Mouse (Mus musculus) layer of hippocampus, adult 2 months (tissue): ENCODE measurements around the gene Srrm3. TPM values are rescaled to one million over a fixed set of nuclear protein-coding genes. Genes with fewer than 3 reads are reported as not detected.

Source experiments
- DNase-seq, 2 experiments: peaks; one replicate each; pipeline ENCODE4 v3.0.0; 2022; ENCODE audit warnings: low spot score in 2 of 2
- H3K27ac ChIP-seq: fragments of 200-600 bp; 2 replicates; pipeline ENCODE4 v1.8.1; 2022
- H3K4me3 ChIP-seq: fragments of 200-600 bp; 2 replicates; pipeline ENCODE4 v1.8.1; 2022; ENCODE audit warnings: mild to moderate bottlenecking
- CTCF ChIP-seq: fragments of 200-600 bp; conservative IDR thresholded peaks from 2 replicates; pipeline ENCODE4 v1.8.1; 2022; ENCODE audit warnings: antibody characterized with exemption, mild to moderate bottlenecking, moderate library complexity
- total RNA-seq, 2 experiments: library from RNA; stranded (reverse); gene quantifications; 2 replicates each; pipeline ENCODE4 v1.2.3; 2021

Gene Srrm3
- total RNA-seq, 2 experiments from 2014 or later, result 80.9 to 81.4 TPM

- TF ChIP-seq CTCF, result no peak; the same call in 1 of the 2 replicates
- DNase-seq, result no peak
- H3K27ac ChIP-seq, result peak overlapping the region; percentile 76; the same call in 1 of the 2 replicates
- H3K4me3 ChIP-seq, result no peak overlapping the region; the same call in 1 of the 2 replicates
These were observed 11.9 kb upstream of the Srrm3 start for GRCm38 (mm10) chr5:135794859-135795181.

- peak in 1 of 2 experiments; percentile 36 for DNase-seq
- peak; percentile 81 for TF ChIP-seq CTCF
These were observed 6.9 kb upstream of the Srrm3 start for GRCm38 (mm10) chr5:135799746-135800145.

GRCm38 (mm10) chr5:135800927-135801326 is 5.8 kb upstream of the Srrm3 start:
- Histone ChIP-seq H3K4me3 (no peak overlapping the region), H3K27ac (no peak overlapping the region)
- no peak for TF ChIP-seq CTCF
- no peak for DNase-seq

More at GRCm38 (mm10) chr5:135799746-135800145, 6.9 kb upstream of the Srrm3 start:
- Histone ChIP-seq H3K27ac (no peak overlapping the region), H3K4me3 (no peak overlapping the region)

- DNase-seq, result no peak
- TF ChIP-seq CTCF, result no peak
- Histone ChIP-seq H3K27ac (no peak overlapping the region), H3K4me3 (no peak overlapping the region)
These were observed 4.0 kb upstream of the Srrm3 start for GRCm38 (mm10) chr5:135802641-135803040.

DNA sequence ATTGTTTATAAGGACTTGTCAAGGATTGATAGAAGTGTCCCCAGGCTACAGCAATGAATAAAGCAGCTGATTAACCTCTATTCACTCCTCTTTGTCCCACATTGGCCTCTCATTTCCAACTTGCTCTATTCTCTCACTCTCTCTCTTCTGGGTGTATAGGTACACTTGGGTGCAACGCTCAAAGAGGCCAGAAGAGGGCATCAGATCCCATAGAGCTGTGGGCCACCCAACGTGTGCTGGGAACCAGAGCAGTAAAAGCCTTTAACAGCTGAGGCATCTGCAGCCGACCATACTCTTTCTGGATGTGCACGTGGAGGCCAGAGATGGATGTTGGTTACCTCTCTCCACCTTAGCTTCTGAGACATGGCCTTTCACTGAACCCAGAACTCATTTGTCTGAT is 3.6 kb upstream of the Srrm3 start:
- peak; percentile 55 for TF ChIP-seq CTCF

DNA sequence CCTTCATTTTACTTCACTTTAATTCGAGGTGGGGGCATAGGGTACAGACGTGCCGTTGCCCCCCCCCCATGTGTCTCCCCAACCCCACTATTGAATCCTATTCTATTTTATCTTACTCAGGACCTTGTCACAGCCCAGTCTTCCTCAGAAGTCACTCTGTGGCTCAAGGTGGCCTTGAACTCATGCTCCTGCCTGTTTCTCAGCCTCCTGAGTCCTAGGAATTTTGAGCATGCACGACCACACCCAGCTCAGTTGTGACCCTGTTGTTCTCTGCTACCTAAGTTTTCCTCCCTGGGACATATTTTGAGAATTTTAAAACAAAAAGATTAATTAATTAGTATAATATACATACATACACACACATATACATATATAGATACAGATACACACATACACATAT is 3.0 kb upstream of the Srrm3 start:
- DNase-seq, result no peak
- Histone ChIP-seq H3K27ac (no peak overlapping the region), H3K4me3 (no peak overlapping the region)
- TF ChIP-seq CTCF, result no peak

More for the DNA sequence above, 3.6 kb upstream of the Srrm3 start:
- no peak for DNase-seq
- H3K27ac ChIP-seq, result no peak overlapping the region
- H3K4me3 ChIP-seq, result no peak overlapping the region

DNA sequence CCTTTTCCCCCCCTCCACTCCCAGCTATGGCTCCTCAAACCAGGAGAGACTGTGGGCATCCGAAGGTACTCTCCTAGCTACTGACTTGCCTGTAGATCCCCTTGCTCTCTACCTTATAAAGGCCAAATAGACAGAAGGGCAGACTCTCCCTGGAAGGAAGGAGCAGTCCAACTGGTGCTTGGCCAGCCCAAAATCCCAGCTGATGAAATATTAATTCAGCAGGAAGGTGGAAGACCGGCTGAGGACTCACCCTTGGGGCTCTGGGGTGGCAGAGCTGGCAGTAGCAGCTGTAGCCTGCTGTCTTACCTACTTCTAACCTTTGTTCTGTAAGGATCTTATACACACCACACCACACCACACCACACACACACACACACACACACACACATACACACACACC is 2.0 kb upstream of the Srrm3 start:
- no peak overlapping the region for H3K27ac ChIP-seq
- TF ChIP-seq CTCF, result no peak

DNA sequence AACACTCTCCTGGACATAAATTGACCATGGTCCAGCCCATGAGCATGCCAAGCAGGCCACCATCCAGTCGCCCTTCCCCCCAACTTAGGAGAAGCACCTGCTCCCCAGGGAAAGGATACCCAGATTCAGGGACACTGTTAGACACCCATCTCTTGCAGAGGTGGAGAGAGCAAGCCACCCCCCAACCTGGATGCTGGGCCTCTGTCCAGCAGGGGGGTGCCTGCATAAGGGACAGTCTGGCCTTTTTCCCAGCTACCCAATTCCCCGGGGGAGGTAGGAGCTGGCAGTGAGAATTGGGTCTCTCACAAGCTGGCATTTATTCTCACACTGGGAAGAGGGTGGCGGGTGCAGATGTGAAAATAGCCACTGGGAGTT is 560 bp downstream of the Srrm3 start:
- Histone ChIP-seq H3K27ac (peak overlapping the region; percentile 94), H3K4me3 (peak overlapping the region; percentile 78)
- no peak for DNase-seq
- no peak; the same call in 1 of the 2 replicates for TF ChIP-seq CTCF

More for the DNA sequence above, 2.0 kb upstream of the Srrm3 start:
- no peak for DNase-seq
- no peak overlapping the region for H3K4me3 ChIP-seq

DNA sequence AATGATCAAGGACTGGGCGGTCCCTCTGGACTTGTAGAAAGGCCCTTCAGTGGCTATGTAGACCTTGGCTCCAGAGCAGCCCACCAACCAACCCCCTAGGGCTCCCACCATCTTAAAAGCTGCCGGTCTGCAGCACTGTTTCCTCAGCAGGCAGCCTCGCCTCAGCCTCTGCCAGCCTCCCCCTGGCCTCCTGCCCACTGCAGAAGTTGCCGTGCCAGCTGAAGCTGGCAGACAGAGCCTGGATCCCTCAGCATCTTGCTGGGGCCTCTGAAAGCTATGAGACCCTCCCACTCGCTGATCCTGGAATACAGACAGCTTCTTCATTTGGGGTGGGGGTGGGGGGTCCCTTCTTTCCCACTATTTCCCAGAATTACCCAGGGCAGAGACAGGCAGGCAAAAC is 6.3 kb downstream of the Srrm3 start:
- Histone ChIP-seq H3K27ac (no peak overlapping the region), H3K4me3 (no peak overlapping the region)
- peak; percentile 65 to 79 for DNase-seq
- no peak for TF ChIP-seq CTCF

- TF ChIP-seq CTCF, result no peak
- DNase-seq, result no peak
- H3K4me3 ChIP-seq, result no peak overlapping the region
- H3K27ac ChIP-seq, result no peak overlapping the region
These were observed 11.8 kb downstream of the Srrm3 start for GRCm38 (mm10) chr5:135818491-135818890.

DNA sequence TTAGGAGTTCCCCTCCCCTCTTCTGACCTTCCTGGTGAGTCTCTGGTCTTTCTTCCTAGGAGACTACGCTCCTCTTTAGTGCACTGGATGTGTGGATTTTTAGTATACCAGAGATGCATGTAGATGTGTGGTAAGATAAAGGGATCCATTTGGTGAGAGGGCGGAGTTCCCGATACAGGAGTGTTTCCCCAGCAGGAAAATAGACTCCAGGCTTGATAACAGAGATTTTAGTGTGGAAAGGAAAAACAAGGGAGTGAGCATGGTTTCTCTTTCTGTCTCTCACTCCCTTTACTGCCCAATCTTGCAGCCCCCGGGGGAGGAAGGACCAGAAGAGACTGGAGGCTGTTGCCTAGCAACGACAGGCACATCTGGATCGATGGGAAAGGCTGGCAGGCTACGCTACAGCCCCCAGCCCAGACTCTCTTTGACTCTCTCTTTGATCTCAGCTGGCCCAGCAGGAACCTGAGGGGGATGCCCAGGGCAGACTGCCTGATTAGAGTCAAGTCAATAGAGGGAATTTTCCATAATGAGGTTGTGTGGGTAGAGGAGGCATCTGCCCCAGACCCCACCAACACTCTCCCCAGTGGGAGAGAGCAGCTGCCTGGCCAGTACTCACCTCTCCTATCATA is 15.7 kb downstream of the Srrm3 start:
- Histone ChIP-seq H3K4me3 (no peak overlapping the region), H3K27ac (peak overlapping the region; percentile 74)
- no peak for DNase-seq
- TF ChIP-seq CTCF, result no peak

DNA sequence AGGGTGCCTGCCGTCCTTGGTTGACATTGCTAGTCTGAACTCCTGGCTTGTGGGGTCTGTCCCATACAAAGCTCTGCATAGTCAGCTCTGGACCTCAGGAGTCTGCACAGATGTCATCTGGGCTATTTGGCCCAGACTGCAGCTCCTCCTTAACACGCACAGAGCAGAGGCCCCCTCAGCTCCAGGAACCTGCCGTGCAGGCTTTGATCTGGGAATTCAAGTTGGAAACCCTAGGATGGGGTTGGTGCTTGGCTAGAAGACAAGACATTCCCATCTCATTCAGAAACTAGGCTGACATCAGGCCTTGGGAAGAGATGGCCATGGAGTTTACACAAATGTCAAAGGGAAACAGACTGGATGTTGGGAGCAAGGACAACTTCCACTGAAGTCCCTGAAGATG is 17.8 kb downstream of the Srrm3 start:
- no peak for DNase-seq
- no peak for TF ChIP-seq CTCF
- no peak overlapping the region for H3K27ac ChIP-seq
- no peak overlapping the region for H3K4me3 ChIP-seq

DNA sequence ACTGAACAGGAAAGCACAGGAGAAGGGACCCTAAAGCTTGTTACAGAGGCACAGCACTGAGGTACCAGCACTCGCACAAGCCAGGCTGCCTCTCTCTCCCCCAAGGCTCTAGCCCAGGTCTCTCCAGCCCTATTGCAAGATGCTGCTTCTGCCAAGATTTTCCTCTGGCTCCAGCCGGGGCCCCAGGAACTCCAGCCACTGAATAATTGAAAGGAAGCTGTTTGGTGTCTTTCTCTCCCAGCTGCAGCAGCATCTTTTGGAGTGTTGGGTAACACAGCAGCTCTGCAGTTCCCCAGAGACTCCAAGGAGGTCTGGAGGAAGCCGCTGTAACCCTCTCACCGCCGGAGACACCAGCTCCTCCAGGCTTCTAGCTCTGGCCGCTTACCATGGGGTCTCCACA is 19.5 kb downstream of the Srrm3 start:
- H3K4me3 ChIP-seq, result no peak overlapping the region
- no peak for DNase-seq
- TF ChIP-seq CTCF, result no peak
- H3K27ac ChIP-seq, result no peak overlapping the region

DNA sequence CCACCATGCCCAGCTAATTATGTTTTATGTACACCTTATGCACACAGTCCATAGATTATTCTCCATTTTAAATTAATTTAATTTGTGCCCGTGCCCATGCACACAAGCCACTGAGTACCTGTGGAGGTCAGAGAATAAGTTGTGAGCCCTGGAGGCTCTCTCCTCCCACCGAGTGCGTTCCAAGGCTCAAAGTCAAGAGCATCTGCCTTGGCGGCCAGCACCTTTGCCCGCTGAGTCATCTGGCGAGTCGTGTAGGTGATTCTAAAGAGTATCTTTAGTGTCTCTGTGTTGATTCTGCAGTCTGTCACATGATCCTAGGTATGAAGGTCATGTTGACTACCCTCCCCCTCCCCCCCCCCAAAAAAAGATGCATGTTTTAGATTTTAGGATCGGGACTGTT is 22.7 kb downstream of the Srrm3 start:
- DNase-seq, result no peak
- no peak for TF ChIP-seq CTCF
- Histone ChIP-seq H3K4me3 (no peak overlapping the region), H3K27ac (no peak overlapping the region)

GRCm38 (mm10) chr5:135832729-135833128 is 26.0 kb downstream of the Srrm3 start:
- no peak for DNase-seq
- TF ChIP-seq CTCF, result no peak

More at GRCm38 (mm10) chr5:135832729-135833128, 26.0 kb downstream of the Srrm3 start:
- Histone ChIP-seq H3K4me3 (no peak overlapping the region), H3K27ac (no peak overlapping the region)
